Mouse (Mus musculus) kidney, adult 2 months (tissue): ENCODE measurements at regions not wholly inside any gene's neighbourhood (a gene's known extent, or its start where the extent isn't known, plus 50 kb on each side); places are given as distances from the start of the nearest gene placed in this dataset.

Source experiments
- CTCF ChIP-seq: fragments of 200-500 bp; conservative IDR thresholded peaks from 2 replicates; pipeline ENCODE4 v1.5.1; 2011; ENCODE audit warnings: low read depth, mild to moderate bottlenecking, control low read depth, low read length, moderate library complexity, mixed read lengths; ENCODE audit not compliant: insufficient read depth, insufficient read length
- POLR2A ChIP-seq: fragments of 200-500 bp; IDR thresholded peaks from one replicate; pipeline ENCODE4 v1.6.1; 2011; ENCODE audit warnings: low read depth, low read length, control low read depth

GRCm38 (mm10) chr5:75846016-75846415, 132.2 kb downstream of the Kdr start:
- TF ChIP-seq CTCF (no peak), POLR2A (no peak)
